Mouse (Mus musculus) embryo, embryonic 11 days (tissue): ENCODE results near the gene Itgb3bp.

Experiments used
- DNase-seq: peaks from one replicate; pipeline ENCODE4 v3.0.0-alpha.2; 2015

Itgb3bp gene

DNA sequence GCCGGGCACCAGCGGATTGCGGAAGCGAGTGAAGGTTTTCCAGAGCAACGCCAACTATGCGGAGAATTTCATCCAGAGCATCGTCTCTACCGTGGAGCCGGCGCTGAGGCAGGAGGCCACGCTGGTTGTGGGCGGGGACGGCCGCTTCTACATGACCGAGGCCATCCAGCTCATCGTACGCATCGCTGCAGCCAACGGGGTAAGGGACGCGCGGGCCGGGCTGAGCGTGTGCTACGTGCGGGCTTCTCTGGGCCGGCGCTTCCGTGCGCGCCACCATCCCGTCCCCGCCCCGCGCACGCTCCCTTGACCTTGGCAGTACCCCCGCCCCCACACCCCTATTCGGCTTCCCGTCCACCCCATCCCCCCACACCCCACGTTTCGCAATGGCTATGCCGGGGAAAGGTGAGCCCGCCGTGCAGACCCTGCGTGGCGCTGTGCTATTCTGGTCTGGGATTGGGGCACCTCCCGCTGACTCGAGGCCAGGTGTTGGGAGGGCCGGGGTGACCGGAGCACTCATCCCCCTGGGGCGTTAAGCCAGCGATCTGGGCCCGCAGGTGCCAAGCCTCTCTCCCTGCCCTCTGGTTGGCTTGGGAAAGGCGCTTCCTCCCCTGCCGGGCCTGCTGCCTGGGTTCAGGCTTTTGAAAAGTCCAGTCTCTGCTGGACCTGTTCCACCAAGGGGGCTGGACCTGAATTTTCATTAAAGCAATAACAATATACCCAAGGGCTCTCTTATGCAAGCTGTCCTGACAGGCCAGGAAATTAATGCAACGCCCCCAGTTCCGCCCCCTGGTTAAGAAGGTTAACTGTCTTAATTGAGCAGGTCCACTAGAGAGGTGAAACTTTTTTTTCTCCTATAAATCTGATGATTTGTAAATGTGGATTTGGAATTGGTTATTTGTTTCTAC, at the start of gene Itgb3bp:
Gene Itgb3bp, minus strand, starts transcription at position 201 of the 905 bp plus-strand sequence.
- DNase-seq, result peak; percentile 86

DNA sequence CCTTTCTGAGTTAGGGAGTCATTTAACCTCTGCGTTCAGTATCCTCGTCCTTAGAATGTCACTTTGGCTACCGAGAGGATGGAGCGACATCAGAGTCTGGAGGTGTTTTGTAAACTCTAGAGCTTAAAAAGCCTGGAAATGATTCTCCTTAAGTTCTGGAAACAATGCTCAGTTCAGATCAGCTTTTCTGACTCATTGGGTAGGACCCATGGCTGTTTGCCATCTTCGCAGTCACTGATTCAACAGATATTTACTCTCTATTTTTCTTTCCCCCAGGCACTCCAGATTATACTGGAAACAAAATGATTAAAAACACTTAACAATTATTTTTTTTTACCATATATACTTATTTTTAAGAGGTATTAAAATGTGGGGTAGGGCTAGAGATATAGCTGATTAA, 49.7 kb upstream of the Itgb3bp start:
- no peak for DNase-seq

DNA sequence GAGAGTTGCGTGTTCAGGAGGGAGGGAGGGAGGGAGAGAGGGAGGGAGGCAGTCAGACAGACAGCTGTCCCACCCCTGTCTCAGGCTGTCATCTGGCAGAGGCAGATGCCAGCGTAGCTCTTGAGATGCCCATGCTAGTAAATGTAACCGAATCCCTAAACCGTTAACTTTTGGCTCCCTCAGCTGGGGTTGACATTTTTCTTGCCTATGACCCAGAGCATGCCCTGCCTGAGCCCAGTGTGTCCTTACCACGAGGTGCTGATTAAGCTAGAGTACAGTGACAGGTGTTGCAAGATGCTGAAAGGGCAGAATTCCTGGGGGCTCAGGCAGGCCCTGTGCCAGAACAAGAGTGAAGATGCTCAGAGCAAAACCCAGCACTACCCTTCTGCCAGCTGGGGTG, 44.8 kb upstream of the Itgb3bp start:
- no peak for DNase-seq

DNA sequence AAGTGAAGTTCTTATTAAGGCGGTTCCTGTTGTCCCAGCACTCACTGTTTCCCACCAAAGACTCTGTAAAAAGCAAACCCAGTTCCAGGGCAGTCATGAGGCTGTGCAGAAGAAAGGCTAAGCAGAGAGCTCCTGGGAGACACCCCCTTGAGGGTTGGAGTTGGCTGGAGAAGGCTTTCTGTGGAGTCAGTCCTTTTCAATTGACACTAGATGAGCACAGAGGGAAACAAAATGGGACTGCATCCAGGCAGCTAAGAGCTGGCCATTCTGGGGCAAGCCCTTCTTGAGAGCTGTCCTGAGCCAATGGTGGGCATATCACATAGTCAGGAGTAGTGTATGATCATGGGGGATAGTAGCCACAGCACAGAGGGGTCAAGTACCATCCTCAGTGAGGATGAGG, 44.3 kb upstream of the Itgb3bp start:
- no peak for DNase-seq

DNA sequence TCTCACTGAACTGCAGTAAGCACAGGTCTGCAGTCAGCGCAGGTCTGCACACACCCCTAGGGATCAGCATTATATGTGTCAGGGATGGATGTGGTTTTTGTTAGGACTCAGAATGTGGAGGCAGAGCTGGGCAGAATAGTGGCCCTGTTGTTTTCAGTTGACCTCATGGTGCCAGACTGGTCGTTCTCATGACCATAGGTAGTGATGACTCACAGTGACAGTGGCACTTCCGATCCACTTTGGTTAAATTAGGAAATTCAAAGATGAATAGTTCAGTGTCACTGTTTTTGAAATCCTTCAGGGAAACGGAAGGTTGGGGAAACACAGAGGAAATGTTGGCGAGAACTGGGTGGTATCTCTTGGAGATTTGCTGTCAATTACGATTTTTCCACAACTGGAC, 43.3 kb upstream of the Itgb3bp start:
- no peak for DNase-seq

DNA sequence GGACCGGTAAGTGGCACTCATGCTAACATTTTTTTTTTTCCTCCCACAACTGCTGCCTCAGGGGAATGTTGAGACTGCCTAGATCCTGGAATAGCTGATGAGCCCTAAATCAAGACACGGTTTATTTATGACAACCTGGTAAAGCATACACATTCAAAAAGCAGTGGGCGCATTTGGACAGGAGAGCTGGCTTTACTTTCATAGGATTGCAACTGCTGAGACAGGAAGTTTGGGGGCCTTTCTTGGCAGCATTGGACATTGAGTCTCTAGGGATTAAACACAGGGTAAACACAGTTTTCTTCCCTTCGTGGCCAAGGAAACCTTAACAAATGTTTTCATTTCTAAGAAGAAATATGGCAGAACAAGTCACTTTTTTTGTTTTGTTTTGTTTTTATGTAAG, 40.5 kb upstream of the Itgb3bp start:
- DNase-seq, result no peak

DNA sequence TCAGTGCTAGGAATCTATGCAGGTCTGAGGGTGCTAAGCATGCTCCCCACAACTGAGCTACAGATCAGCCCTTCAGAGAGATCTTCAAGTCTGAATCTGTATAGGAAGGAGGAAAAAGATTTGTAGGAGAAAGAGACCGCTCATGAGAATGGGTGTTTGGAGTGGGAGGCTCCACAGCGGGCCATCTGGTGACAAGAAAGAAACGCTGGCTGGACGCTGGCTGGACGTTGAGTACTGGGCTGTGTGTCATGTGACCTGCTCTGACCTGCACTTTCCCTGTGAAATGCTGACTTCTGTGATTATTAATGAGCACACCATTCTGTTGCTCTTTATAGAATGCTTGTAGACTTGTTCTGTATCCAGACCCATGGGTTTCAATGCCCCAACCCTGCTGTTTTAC, 39.7 kb upstream of the Itgb3bp start:
- peak; percentile 55 for DNase-seq

DNA sequence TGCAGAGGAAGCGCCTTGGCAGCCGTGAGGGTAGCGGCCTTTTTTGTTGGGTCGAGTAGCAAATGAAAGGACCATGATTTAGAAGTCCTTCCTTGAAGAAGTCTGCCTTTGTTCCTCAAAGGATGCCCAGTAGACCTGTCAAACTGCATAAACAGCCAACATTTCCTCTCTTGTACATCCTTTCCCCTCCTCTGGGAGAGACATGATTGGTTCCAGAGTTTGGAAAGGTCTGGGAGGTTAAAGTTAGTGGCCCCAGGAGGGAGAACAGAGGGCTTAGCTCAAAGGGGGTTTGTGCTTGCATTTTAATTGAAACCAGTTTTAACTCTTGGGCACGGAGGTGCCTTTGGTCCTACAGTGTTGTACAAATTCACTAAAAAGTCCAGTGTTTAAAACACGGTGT, 36.9 kb upstream of the Itgb3bp start:
- peak; percentile 67 for DNase-seq

DNA sequence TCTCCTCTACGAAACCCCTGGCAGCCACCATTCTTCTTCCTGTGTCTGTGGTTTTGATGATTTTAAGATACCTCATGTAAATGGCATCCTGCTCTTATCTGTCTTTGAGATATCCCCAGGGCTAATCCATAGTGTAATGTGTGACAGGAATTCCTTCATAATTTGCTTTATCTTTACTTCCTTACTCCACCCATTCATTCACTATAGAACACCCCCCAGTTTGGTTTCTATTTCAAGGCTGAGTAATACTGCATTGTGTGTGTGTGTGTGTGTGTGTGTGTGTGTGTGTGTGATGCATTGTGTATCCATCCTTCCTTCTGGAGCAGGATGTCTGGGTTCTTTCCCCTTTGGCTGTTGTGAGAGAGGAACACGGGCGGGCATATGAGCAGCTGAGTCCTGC, 29.7 kb upstream of the Itgb3bp start:
- DNase-seq, result no peak

DNA sequence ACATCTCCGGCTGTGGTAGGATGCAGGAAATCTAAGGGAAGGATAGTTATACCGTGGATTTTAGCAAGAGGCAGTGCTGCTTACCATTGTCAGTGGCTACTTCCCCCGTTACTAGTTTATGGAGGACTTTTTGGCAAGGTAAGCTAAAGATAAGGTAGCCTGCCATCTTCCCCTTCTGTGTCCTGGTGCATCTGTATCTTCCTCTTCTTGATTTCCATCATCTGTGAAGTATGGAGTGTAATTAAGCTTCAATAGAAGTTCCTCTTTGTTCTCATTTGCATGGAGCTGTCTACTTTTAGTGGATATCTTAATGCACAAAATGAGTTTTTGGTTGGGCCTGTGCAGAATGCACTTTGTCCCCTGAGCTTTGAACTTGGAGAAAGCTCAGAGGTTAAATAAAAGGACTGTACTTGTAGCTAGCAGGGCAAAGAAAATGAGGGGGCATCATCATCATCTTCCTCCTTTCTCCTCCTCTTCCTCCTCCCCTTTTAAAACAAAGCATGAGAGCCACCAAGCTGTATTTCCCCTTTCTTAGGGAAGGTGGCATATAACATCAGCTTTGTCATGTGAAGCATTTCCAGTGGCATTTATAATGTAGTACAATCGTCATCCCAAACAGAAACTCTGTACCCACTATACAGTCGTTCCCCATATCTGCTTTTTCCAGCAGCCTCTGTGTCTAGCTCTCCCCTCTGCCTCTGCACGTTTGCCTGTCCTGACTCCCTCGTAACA, 28.6 kb upstream of the Itgb3bp start:
- DNase-seq, result no peak

DNA sequence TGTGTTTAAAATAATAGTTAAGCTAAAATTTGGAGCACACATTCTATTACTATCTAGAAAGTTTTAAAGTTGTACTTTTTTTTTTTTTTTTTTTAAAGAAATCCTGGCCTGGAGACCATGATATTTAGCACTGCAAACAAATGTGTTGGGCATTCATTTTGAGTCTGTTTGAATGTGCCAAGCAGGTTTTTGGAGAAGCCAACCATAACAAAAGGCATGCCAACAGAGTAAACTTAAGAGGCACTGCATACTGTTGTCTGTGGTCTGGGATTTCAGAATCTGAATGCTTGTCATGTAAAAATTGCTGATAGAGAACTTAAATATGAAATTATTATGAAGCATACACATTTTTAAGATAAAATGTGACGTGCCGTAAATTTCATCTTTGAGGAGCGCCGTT, 27.6 kb upstream of the Itgb3bp start:
- DNase-seq, result no peak

DNA sequence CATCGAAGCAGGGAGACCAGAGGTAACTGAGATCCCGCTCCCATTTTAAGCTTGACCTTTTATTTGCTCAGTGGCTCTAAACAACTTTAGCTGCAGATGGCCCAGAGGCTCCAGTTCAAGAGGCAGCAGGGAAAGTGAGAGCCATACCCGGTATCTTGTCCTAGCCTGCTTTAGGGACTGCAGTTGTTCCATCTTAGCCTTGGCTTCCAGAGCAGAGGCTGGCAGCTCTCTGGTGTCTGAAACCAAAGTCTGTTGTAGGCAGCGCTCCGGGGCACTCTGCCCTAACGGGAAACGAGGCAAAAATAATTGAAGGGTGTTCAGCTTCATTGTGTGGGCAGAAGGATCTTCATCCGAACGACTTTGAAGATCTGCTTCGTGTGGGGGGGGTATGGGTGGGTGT, 25.8 kb upstream of the Itgb3bp start:
- no peak for DNase-seq

DNA sequence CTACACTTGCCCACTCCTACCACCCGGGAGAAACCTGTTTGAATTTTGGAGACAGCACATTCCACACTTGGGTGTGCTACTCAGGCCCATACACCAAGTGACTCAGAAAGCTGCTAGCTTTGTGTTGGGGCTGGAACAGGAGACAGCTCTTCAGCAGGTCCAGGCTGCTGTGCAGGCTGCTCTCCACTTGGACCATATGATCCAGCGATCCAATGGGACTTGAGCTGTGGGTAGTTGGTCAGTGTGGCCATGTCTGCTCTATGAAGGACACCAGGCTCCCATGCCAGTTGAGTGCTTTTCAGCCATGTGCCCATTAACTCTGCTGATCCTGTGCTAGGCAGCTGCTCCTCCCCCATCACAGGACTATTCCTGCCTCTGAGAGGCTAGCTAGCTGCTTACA, 24.3 kb upstream of the Itgb3bp start:
- no peak for DNase-seq

DNA sequence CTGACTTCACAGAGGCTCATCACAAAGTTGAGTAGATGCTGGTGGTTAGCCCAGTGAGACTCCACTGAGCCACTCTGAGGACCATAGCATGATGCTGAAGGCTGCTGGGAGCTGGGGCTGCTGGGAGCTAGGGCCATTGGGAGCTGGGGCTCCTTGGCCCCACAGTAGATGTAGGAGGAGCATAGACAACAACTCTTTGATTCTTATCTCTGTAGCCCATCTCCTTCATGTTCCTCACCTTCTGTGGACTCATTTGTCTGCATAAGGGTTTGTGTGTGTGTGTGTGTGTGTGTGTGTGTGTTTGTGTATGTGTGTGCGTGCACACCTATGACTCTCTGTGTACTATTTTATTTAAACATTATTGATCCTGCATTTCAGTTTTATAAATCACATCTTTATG, 18.3 kb upstream of the Itgb3bp start:
- DNase-seq, result no peak

DNA sequence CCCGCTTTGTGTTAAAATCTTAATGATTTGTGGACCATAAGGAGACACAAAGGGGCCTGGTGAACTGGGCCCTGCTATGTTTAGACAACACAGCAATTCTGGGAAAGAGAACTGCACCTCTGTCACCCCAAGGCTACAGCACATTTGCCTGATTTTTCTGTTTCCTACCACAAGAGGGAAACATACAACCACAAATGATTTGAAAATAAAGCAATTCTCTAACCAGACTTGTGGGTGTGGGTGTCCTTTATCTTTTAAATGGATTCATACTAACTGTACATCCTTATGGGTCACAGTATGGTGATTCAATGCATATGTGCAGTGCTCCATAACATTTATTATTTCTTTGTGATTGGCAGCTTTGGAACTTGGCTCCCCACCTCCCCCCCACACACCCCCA, 17.6 kb upstream of the Itgb3bp start:
- peak; percentile 52 for DNase-seq

DNA sequence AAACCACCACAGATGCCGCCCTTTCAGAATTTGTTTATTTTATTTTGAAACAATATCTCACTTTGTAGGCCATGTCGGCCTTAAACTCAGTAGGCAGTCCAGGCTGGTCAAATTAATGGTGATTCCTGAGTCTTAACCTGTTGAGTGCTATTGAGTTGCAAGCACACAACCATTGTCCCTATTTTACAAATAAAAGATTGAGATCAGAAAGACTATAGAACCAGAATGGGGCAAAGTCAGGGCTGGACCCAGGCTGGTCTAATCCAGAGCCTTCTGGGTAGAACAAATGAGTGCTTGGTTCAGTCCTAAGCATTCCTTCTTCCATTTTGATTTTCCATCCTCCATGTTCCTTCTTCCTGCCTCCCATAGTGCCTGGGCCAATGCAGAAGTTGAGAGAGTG, 16.9 kb upstream of the Itgb3bp start:
- DNase-seq, result no peak

DNA sequence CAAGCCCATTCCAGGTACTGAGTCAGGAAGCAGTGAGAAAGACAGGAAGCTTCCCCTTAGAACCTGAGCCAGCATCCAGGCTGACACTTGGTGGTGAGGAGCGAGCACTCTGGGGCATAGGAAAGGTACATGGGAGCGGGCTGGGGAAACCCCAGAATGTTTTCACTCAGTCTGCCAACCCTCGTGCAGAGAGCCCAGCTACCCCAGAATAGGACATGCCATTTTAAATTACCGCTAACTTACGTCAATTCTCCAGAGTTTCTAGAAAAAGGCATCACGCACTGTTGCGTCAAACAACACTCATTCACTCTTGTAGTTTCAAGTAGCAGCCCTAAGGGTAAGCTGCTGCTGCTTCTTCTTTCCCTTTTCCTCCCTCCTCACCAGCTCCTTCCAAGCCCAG, 15.4 kb upstream of the Itgb3bp start:
- no peak for DNase-seq

DNA sequence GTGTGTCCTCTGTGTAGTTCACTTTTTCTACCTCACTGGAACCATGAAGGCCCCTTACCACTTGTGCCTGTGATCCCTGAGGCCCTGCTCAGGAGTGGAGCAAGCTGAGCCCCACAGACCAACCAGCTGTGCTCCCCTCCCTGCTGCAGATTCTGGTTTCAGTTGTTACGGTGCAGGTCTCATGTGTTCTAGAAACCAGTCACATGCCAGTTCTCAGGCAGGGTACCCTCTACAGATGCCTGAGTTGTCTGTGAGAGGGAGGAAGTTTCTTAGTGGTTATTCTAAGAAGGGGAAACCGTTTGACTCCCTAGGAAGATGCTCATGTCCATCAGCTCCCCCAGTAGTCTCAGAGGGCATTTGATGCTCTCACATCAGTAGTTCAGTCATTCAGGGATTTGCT, 15.0 kb upstream of the Itgb3bp start:
- DNase-seq, result no peak

DNA sequence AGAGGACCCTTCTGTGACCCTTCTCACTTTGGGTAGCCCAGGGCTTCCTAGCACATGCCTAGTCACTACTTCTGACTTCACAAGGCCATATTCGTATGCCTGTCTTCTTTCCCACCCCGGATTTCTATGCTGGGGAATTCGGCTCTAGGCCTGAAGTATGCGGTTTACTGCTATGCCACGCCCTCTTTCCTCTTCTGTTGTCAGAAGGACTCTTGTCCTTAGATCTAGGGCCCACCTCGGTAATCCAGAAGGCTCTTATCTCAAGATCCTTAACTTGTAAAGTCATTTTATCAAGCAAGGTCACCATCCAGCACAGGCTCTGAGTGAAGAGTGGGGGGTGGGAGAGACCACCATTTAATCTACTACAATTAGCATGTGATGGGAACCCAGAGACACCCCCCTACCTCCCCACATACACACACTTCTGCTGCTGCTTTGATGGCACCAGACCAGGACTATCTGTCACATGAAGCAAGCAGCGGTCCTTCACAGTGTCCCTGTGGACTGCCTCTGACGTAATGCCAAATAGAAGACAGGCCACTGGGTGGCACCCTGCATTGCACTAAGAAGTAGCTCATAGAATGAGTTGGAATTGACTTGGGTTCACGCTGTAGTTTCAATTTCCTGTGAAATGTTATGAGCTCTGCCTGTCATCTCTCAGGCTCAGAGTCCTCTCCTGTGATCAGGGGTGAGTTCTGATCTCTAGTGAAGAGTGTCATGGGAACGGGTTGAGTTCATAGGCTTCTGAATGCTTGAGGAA, 12.2 kb upstream of the Itgb3bp start:
- DNase-seq, result no peak

DNA sequence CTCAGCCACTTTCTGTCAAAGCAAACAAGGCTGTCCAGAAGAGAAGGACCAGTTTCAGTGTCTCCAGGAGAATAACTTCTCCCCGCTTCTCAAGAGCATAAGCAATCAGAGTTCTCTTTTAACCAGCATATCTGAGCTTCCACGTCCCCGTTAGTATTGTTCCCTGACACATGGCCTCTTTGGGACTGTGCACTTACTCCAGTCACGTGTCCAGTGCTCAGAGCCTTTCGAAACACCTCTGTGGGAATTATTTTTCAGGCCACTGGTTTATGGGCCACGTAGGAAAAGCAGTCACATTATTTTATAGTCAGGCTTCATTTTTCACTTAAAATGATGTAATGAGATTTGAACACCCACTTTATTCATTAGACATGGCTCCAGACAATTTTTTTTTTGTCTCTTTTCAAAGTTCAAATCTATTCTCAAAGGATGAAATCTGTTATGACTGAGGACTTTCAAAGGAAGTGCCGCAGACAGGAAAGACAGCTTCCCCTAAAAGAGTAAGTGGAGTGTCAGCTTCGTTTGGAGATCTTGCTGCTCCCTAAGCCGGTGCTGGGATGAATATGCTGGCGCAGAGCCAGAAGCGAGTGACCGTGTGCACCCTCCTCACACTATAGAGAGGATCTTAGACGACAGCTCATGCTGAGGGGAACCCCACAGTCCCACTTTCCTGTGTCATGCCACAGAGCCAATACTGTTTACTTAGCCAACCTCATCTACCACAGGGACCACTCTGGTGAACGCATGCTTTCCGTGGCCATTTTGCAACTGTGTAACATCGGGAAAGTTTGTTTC, 10.3 kb upstream of the Itgb3bp start:
- DNase-seq, result no peak

DNA sequence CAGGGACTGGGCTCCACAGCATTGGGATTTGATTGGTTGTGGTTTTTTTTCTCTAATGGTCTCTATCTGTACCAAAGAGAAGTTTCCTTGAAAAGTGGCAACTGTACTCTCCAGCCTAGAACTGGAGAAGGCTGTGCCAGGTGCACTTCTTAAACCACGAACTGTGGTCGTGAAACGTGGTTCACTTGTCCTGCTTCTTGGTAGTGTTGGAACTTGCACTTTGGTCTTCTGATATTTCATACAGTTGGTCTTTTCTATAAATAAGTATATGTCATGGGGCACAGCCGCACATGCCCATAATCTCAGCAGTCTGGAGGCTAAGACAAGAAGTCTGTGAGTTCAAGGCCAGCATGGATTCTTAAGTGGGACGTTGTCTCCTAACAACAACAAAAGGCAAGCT, 6.7 kb upstream of the Itgb3bp start:
- no peak for DNase-seq

DNA sequence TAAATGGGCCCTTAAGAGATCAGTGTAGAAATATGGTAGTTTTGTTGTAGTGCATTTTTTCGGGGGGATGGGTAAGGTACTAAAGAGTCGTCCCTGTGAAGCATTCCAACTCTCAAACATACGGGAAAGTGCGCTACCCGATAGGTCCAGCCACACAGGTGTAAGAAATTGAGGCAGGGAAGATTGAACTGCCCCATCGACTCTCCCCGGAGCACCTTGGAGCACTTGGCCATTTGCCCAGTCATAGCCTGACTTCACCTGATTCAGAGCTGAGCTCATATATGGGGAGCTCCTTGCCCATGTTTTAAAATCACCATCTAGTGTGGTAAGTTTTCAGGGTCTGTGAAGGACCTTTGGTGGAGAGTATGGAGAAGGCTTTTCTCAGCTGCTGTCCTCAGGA, 5.2 kb upstream of the Itgb3bp start:
- DNase-seq, result no peak

DNA sequence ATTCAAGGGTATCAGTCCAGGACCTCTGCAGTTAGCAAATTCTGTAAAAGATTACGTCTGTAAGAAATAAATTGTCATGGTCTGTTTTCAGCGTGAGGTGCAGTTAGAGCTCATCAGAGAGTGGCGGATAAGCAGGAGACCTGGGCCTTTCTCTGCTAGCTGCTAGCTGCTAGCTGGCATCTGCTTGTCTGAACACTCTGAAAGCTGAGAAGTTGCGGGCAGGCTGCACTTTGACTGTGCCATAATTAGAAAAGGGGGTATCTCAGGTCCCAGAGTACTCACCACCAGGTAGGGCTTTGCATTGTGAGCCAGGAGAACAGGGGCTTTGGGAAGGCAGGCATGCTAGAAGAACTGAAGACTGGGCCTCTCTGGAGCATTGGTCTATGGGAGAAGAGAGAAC, 2.2 kb upstream of the Itgb3bp start:
- no peak for DNase-seq
